Mouse (Mus musculus): ENCODE measurements around the gene Gimap5.

Gene Gimap5

GRCm38 (mm10) chr6:48727761-48728160, 18.2 kb upstream of the Gimap5 start:
- Histone ChIP-seq H3K27me3 (ENCODE audit: control insufficient read depth, insufficient read depth, low read length, poor library complexity, severe bottlenecking) (no peaks in the 10 kb centered on the region), H3K36me3 (ENCODE audit: control insufficient read depth, insufficient read depth, low read length, poor library complexity, severe bottlenecking) (peaks cover 2% of the 10 kb centered on the region)
- no peak for DNase-seq (ENCODE audit: low read depth, low spot score)

- H3K27me3 ChIP-seq (ENCODE audit: control insufficient read depth, insufficient read depth, low read length, poor library complexity, severe bottlenecking) = no peaks in the 10 kb centered on the region
- peaks cover 2% of the 10 kb centered on the region for H3K36me3 ChIP-seq (ENCODE audit: control insufficient read depth, insufficient read depth, low read length, poor library complexity, severe bottlenecking)
- peak; percentile 93 for DNase-seq (ENCODE audit: low read depth, low spot score)
Observed at GRCm38 (mm10) chr6:48732864-48733304, 13.1 kb upstream of the Gimap5 start.

- Histone ChIP-seq H3K27me3 (ENCODE audit: control insufficient read depth, insufficient read depth, low read length, poor library complexity, severe bottlenecking) (no peaks in the 10 kb centered on the region), H3K36me3 (ENCODE audit: control insufficient read depth, insufficient read depth, low read length, poor library complexity, severe bottlenecking) (peaks cover 2% of the 10 kb centered on the region)
- DNase-seq (ENCODE audit: low read depth, low spot score) = no peak
Observed at GRCm38 (mm10) chr6:48733660-48734059, 12.3 kb upstream of the Gimap5 start.

GRCm38 (mm10) chr6:48737053-48737452, 8.9 kb upstream of the Gimap5 start:
- H3K27me3 ChIP-seq (ENCODE audit: control insufficient read depth, insufficient read depth, low read length, poor library complexity, severe bottlenecking) = no peaks in the 10 kb centered on the region
- peaks cover 7% of the 10 kb centered on the region for H3K36me3 ChIP-seq (ENCODE audit: control insufficient read depth, insufficient read depth, low read length, poor library complexity, severe bottlenecking)
- no peak for DNase-seq (ENCODE audit: low read depth, low spot score)

GRCm38 (mm10) chr6:48737688-48738087, 8.3 kb upstream of the Gimap5 start:
- Histone ChIP-seq H3K27me3 (ENCODE audit: control insufficient read depth, insufficient read depth, low read length, poor library complexity, severe bottlenecking) (no peaks in the 10 kb centered on the region), H3K36me3 (ENCODE audit: control insufficient read depth, insufficient read depth, low read length, poor library complexity, severe bottlenecking) (peaks cover 13% of the 10 kb centered on the region)
- no peak for DNase-seq (ENCODE audit: low read depth, low spot score)

GRCm38 (mm10) chr6:48738961-48739779, 6.8 kb upstream of the Gimap5 start, which contains the start of gene Gimap1:
Gimap1 (plus strand) TSS chr6:48739054.
- Histone ChIP-seq H3K27me3 (ENCODE audit: control insufficient read depth, insufficient read depth, low read length, poor library complexity, severe bottlenecking) (no peaks in the 10 kb centered on the region), H3K36me3 (ENCODE audit: control insufficient read depth, insufficient read depth, low read length, poor library complexity, severe bottlenecking) (peaks cover 17% of the 10 kb centered on the region)
- DNase-seq (ENCODE audit: low read depth, low spot score) = peak; percentile 77

- H3K27me3 ChIP-seq (ENCODE audit: control insufficient read depth, insufficient read depth, low read length, poor library complexity, severe bottlenecking) = no peaks in the 10 kb centered on the region
- H3K36me3 ChIP-seq (ENCODE audit: control insufficient read depth, insufficient read depth, low read length, poor library complexity, severe bottlenecking) = peaks cover 17% of the 10 kb centered on the region
- no peak for DNase-seq (ENCODE audit: low read depth, low spot score)
Observed at GRCm38 (mm10) chr6:48739780-48740055, 6.3 kb upstream of the Gimap5 start.

- DNase-seq (ENCODE audit: low read depth, low spot score) = no peak
- Histone ChIP-seq H3K36me3 (ENCODE audit: control insufficient read depth, insufficient read depth, low read length, poor library complexity, severe bottlenecking) (peaks cover 17% of the 10 kb centered on the region), H3K27me3 (ENCODE audit: control insufficient read depth, insufficient read depth, low read length, poor library complexity, severe bottlenecking) (no peaks in the 10 kb centered on the region)
Observed at GRCm38 (mm10) chr6:48740501-48741169, 5.4 kb upstream of the Gimap5 start.

GRCm38 (mm10) chr6:48741273-48741672, 4.7 kb upstream of the Gimap5 start:
- DNase-seq (ENCODE audit: low read depth, low spot score) = no peak
- Histone ChIP-seq H3K36me3 (ENCODE audit: control insufficient read depth, insufficient read depth, low read length, poor library complexity, severe bottlenecking) (peaks cover 15% of the 10 kb centered on the region), H3K27me3 (ENCODE audit: control insufficient read depth, insufficient read depth, low read length, poor library complexity, severe bottlenecking) (no peaks in the 10 kb centered on the region)

GRCm38 (mm10) chr6:48741711-48742206, 4.2 kb upstream of the Gimap5 start:
- DNase-seq (ENCODE audit: low read depth, low spot score) = no peak
- no peaks in the 10 kb centered on the region for H3K27me3 ChIP-seq (ENCODE audit: control insufficient read depth, insufficient read depth, low read length, poor library complexity, severe bottlenecking)
- peaks cover 15% of the 10 kb centered on the region for H3K36me3 ChIP-seq (ENCODE audit: control insufficient read depth, insufficient read depth, low read length, poor library complexity, severe bottlenecking)

- DNase-seq (ENCODE audit: low read depth, low spot score) = no peak
- H3K27me3 ChIP-seq (ENCODE audit: control insufficient read depth, insufficient read depth, low read length, poor library complexity, severe bottlenecking) = no peaks in the 10 kb centered on the region
- peaks cover 15% of the 10 kb centered on the region for H3K36me3 ChIP-seq (ENCODE audit: control insufficient read depth, insufficient read depth, low read length, poor library complexity, severe bottlenecking)
Observed at GRCm38 (mm10) chr6:48742422-48743351, 3.3 kb upstream of the Gimap5 start.

GRCm38 (mm10) chr6:48745490-48745889, 507 bp upstream of the Gimap5 start:
- Histone ChIP-seq H3K27me3 (ENCODE audit: control insufficient read depth, insufficient read depth, low read length, poor library complexity, severe bottlenecking) (no peaks in the 10 kb centered on the region), H3K36me3 (ENCODE audit: control insufficient read depth, insufficient read depth, low read length, poor library complexity, severe bottlenecking) (peaks cover 17% of the 10 kb centered on the region)
- no peak for DNase-seq (ENCODE audit: low read depth, low spot score)

GRCm38 (mm10) chr6:48747091-48747966, 1.3 kb downstream of the Gimap5 start:
- H3K36me3 ChIP-seq (ENCODE audit: control insufficient read depth, insufficient read depth, low read length, poor library complexity, severe bottlenecking) = peaks cover 13% of the 10 kb centered on the region
- peak; percentile 79 for DNase-seq (ENCODE audit: low read depth, low spot score)
- no peaks in the 10 kb centered on the region for H3K27me3 ChIP-seq (ENCODE audit: control insufficient read depth, insufficient read depth, low read length, poor library complexity, severe bottlenecking)
